Mouse (Mus musculus) forebrain, embryonic 13.5 days (tissue): ENCODE results near the gene Smim22. TPM values are rescaled to one million over a fixed set of nuclear protein-coding genes. Genes with fewer than 3 reads are reported as not detected.

Experiments used
- ATAC-seq: fragments of 200-750 bp; cut with Nextera tagmentation; 2 replicates; pipeline ENCODE4 v1.8.0; 2017
- H3K27ac ChIP-seq: fragments of 300-500 bp; sonication (generic); 2 replicates; pipeline ENCODE4 v1.5.1; 2015; ENCODE audit warnings: inconsistent platforms, mild to moderate bottlenecking, moderate library complexity
- H3K27me3 ChIP-seq: fragments of 300-500 bp; sonication (generic); 2 replicates; pipeline ENCODE4 v1.6.1; 2015; ENCODE audit warnings: mild to moderate bottlenecking, inconsistent platforms
- H3K36me3 ChIP-seq: fragments of 300-500 bp; sonication (generic); 2 replicates; pipeline ENCODE4 v1.6.1; 2015; ENCODE audit warnings: mild to moderate bottlenecking, inconsistent platforms; ENCODE audit not compliant: poor library complexity, severe bottlenecking
- H3K4me1 ChIP-seq: fragments of 300-500 bp; sonication (generic); 2 replicates; pipeline ENCODE4 v1.6.1; 2015; ENCODE audit warnings: inconsistent platforms
- H3K4me2 ChIP-seq: fragments of 300-500 bp; sonication (generic); 2 replicates; pipeline ENCODE4 v1.6.1; 2015; ENCODE audit warnings: inconsistent platforms, mild to moderate bottlenecking, moderate library complexity
- H3K4me3 ChIP-seq: fragments of 300-500 bp; sonication (generic); 2 replicates; pipeline ENCODE4 v1.5.1; 2015; ENCODE audit warnings: mild to moderate bottlenecking, inconsistent platforms
- H3K9ac ChIP-seq: fragments of 300-500 bp; sonication (generic); 2 replicates; pipeline ENCODE4 v1.6.1; 2015; ENCODE audit warnings: mild to moderate bottlenecking, inconsistent platforms
- H3K9me3 ChIP-seq: fragments of 300-500 bp; sonication (generic); replicated peaks from 2 replicates; pipeline ENCODE4 v1.6.1; 2016; ENCODE audit warnings: inconsistent platforms
- WGBS: fragments of 180-500 bp; shearing (Covaris S2); methylation state at CpG from one replicate; pipeline ENCODE4 v1.1.7; 2015; 5-methylcytosine and 5-hydroxymethylcytosine counted together
- polyA plus RNA-seq: library from polyadenylated mRNA; unstranded; fragments of >200 nt; fragmentation: Nextera tagmentation; extraction: Ambion mirVana; gene quantifications from 2 replicates; pipeline ENCODE4 v1.2.1, GENCODE M21; 2015

The Smim22 gene
- polyA plus RNA-seq, 1 experiment from 2014 or later = not detected

- H3K4me3 ChIP-seq = peak overlapping the region; percentile 98
- H3K36me3 ChIP-seq = peaks cover 36% of the 10 kb centered on the region
- H3K27me3 ChIP-seq = no peaks in the 10 kb centered on the region
- peaks cover 32% of the 10 kb centered on the region for H3K4me1 ChIP-seq
- no peaks in the 10 kb centered on the region for H3K9me3 ChIP-seq
- ATAC-seq = peak; percentile 77
- H3K27ac ChIP-seq = peak overlapping the region; percentile 97
- peak overlapping the region; percentile 91 for H3K9ac ChIP-seq
- WGBS = under 1% methylated on average over 74 of the region's 78 CpGs
- peak overlapping the region; percentile 97 for H3K4me2 ChIP-seq
Measured at GRCm38 (mm10) chr16:5050251-5051110, 43.4 kb downstream of the Smim22 start.

Other genes starting within 250 kb of the Smim22 start
- 92.2 and 103 TPM in 2 replicates for gene Cdip1, start 217.0 kb upstream of the Smim22 start, polyA plus RNA-seq
- gene 4930562C15Rik, start 171.9 kb upstream of the Smim22 start, polyA plus RNA-seq = 0.37 and 0.39 TPM in 2 replicates
- gene Ubald1, start 127.0 kb upstream of the Smim22 start, polyA plus RNA-seq = 33.9 and 35.1 TPM in 2 replicates
- gene Mgrn1, start 121.0 kb upstream of the Smim22 start, polyA plus RNA-seq = 79.0 and 86.4 TPM in 2 replicates
- gene Nudt16l1, start 68.5 kb upstream of the Smim22 start, polyA plus RNA-seq = 134 and 142 TPM in 2 replicates
- gene Anks3, start 43.1 kb upstream of the Smim22 start, polyA plus RNA-seq = 64.1 and 75.8 TPM in 2 replicates
- gene Sept12, start 9.4 kb upstream of the Smim22 start, polyA plus RNA-seq = not detected in 2 replicates
- 88.1 and 102 TPM in 2 replicates for gene Rogdi, start 6.3 kb downstream of the Smim22 start, polyA plus RNA-seq
- gene Glyr1, start 42.6 kb downstream of the Smim22 start, polyA plus RNA-seq = 188 and 207 TPM in 2 replicates
- 18.0 and 18.2 TPM in 2 replicates for gene Ubn1, start 42.8 kb downstream of the Smim22 start, polyA plus RNA-seq
- gene Ppl, start 125.1 kb downstream of the Smim22 start, polyA plus RNA-seq = 0.13 TPM in 2 replicates
- 0.10 and 0.18 TPM in 2 replicates for gene Sec14l5, start 139.8 kb downstream of the Smim22 start, polyA plus RNA-seq
- 8.5 and 9.4 TPM in 2 replicates for gene Nagpa, start 196.7 kb downstream of the Smim22 start, polyA plus RNA-seq
- gene AU021092, start 215.0 kb downstream of the Smim22 start, polyA plus RNA-seq = 8.5 and 10.3 TPM in 2 replicates
- gene Alg1, start 226.3 kb downstream of the Smim22 start, polyA plus RNA-seq = 26.3 and 30.0 TPM in 2 replicates
- 7.2 and 9.5 TPM in 2 replicates for gene Eef2kmt, start 248.7 kb downstream of the Smim22 start, polyA plus RNA-seq